Mouse (Mus musculus) heart, postnatal 10 days (tissue): ENCODE results near the gene Ip6k3. TPM values are rescaled to one million over a fixed set of nuclear protein-coding genes. Genes with fewer than 3 reads are reported as not detected.

ENCODE experiments used
- total RNA-seq, 2 experiments: library from RNA; stranded (reverse); gene quantifications; 2 replicates each; pipeline ENCODE4 v1.2.3; 2021

Gene Ip6k3
- total RNA-seq, 2 experiments from 2014 or later: 9.2 to 10.0 TPM

Other genes with a start within 250 kb of the Ip6k3 start
- gene Phf1, start 234.7 kb downstream of the Ip6k3 start, total RNA-seq: 10 to 100 TPM; 10.1 to 12.4 TPM
- gene Cuta, start 228.2 kb downstream of the Ip6k3 start, total RNA-seq: 100 to 1,000 TPM; 102 to 105 TPM
- gene Syngap1, start 226.5 kb downstream of the Ip6k3 start, total RNA-seq: 10 to 100 TPM in 1 of 2 experiments, 1 to 10 TPM in 1; 9.3 to 10.8 TPM
- 1 to 10 TPM; 2.7 to 4.9 TPM for gene Zbtb9, start 194.6 kb downstream of the Ip6k3 start, total RNA-seq
- 10 to 100 TPM; 40.4 to 43.2 TPM for gene Bak1, start 138.8 kb downstream of the Ip6k3 start, total RNA-seq
- gene Itpr3, start 110.5 kb downstream of the Ip6k3 start, total RNA-seq: 1 to 10 TPM; 8.0 to 9.0 TPM
- 100 to 1,000 TPM; 278 to 279 TPM for gene Uqcc2, start 33.9 kb downstream of the Ip6k3 start, total RNA-seq
- gene Lemd2, start 36.7 kb upstream of the Ip6k3 start, total RNA-seq: 10 to 100 TPM; 32.3 to 32.6 TPM